Mouse (Mus musculus) myocyte (in vitro differentiated cells): ENCODE data around the gene Caln1. TPM values are rescaled to one million over a fixed set of nuclear protein-coding genes. Genes with fewer than 3 reads are reported as not detected.

Experiments
- H3K27me3 ChIP-seq: one replicate; pipeline ENCODE4 v1.6.1; 2011; ENCODE audit not compliant: control insufficient read depth, insufficient read depth, insufficient read length
- H3K36me3 ChIP-seq: one replicate; pipeline ENCODE4 v1.6.1; 2011; ENCODE audit not compliant: control insufficient read depth, insufficient read depth
- H3K4me2 ChIP-seq: one replicate; pipeline ENCODE4 v1.6.1; 2011; ENCODE audit warnings: low read depth, control low read depth
- H3K4me3 ChIP-seq: one replicate; pipeline ENCODE4 v1.5.1; 2011; ENCODE audit warnings: mild to moderate bottlenecking, control low read depth, moderate library complexity
- H3K79me2 ChIP-seq: one replicate; pipeline ENCODE4 v1.6.1; 2011; ENCODE audit not compliant: control insufficient read depth, insufficient read depth
- H3ac ChIP-seq: one replicate; pipeline ENCODE4 v1.6.1; 2011; ENCODE audit not compliant: control insufficient read depth, insufficient read length
- CEBPB ChIP-seq: IDR thresholded peaks from 2 replicates; pipeline ENCODE4 v1.6.1; 2011; ENCODE audit warnings: mild to moderate bottlenecking, moderate library complexity; ENCODE audit not compliant: poor library complexity, insufficient read depth, severe bottlenecking
- E2F4 ChIP-seq: IDR thresholded peaks from one replicate; pipeline ENCODE4 v1.6.1; 2011; ENCODE audit warnings: mild to moderate bottlenecking, control low read depth, moderate library complexity; ENCODE audit not compliant: insufficient read depth
- MAX ChIP-seq: IDR thresholded peaks from one replicate; pipeline ENCODE4 v1.6.1; 2011; ENCODE audit warnings: low read depth, mild to moderate bottlenecking, control low read depth
- MYOD1 ChIP-seq, 3 experiments: IDR thresholded peaks; one replicate each; pipeline ENCODE4 v1.6.1; 2011; ENCODE audit warnings: control low read depth in 2 of 3, low read depth in 2 of 3, mild to moderate bottlenecking in 2 of 3, moderate library complexity in 1 of 3; ENCODE audit not compliant: insufficient read length in 2 of 3, control insufficient read depth in 1 of 3
- MYOG ChIP-seq, 3 experiments: IDR thresholded peaks; one replicate each; pipeline ENCODE4 v1.6.1; 2011; ENCODE audit warnings: control low read depth in 2 of 3, low read depth in 2 of 3, mild to moderate bottlenecking in 2 of 3; ENCODE audit not compliant: insufficient read length in 2 of 3, control insufficient read depth in 1 of 3, insufficient read depth in 1 of 3
- POLR2A ChIP-seq: IDR thresholded peaks from one replicate; pipeline ENCODE4 v1.6.1; 2011; ENCODE audit warnings: low read depth, mild to moderate bottlenecking, control low read depth, moderate library complexity; ENCODE audit not compliant: insufficient read length
- POLR2AphosphoS2 ChIP-seq: IDR thresholded peaks from one replicate; pipeline ENCODE4 v1.6.1; 2011; ENCODE audit warnings: low read depth, control low read depth; ENCODE audit not compliant: insufficient read length
- REST ChIP-seq: IDR thresholded peaks from one replicate; pipeline ENCODE4 v1.6.1; 2011; ENCODE audit warnings: mild to moderate bottlenecking, control low read depth, moderate library complexity; ENCODE audit not compliant: insufficient read depth, insufficient read length
- SRF ChIP-seq: IDR thresholded peaks from one replicate; pipeline ENCODE4 v1.6.1; 2011; ENCODE audit warnings: low read depth; ENCODE audit not compliant: control insufficient read depth, insufficient read length
- TCF12 ChIP-seq: IDR thresholded peaks from one replicate; pipeline ENCODE4 v1.6.1; 2011; ENCODE audit warnings: mild to moderate bottlenecking, control low read depth; ENCODE audit not compliant: poor library complexity, insufficient read depth, severe bottlenecking
- TCF3 ChIP-seq: IDR thresholded peaks from one replicate; pipeline ENCODE4 v1.6.1; 2011; ENCODE audit warnings: low read depth, control low read depth; ENCODE audit not compliant: insufficient read length
- USF1 ChIP-seq: IDR thresholded peaks from one replicate; pipeline ENCODE4 v1.6.1; 2011; ENCODE audit warnings: low read depth, mild to moderate bottlenecking, control low read depth, moderate library complexity
- polyA plus RNA-seq: library from polyadenylated mRNA; unstranded; fragments of >200 nt; fragmentation: generic; extraction: Trizol; gene quantifications from one replicate; pipeline ENCODE4 v1.2.1, GENCODE M21; 2012; ENCODE audit warnings: missing spikeins

Caln1 gene
- polyA plus RNA-seq, 1 experiment: not detected

- TF ChIP-seq MYOD1 (IDR thresholded peaks at IDR 0.05; ENCODE audit: control insufficient read depth in 1 of 3, insufficient read length in 2 of 3, low read depth in 2 of 3) (no peak), MYOG (IDR thresholded peaks at IDR 0.05; ENCODE audit: control insufficient read depth in 1 of 3, insufficient read depth in 1 of 3, insufficient read length in 2 of 3, low read depth in 2 of 3) (no peak), TCF3 (no peak), CEBPB (no peak), POLR2AphosphoS2 (no peak), MAX (no peak), E2F4 (no peak), USF1 (no peak), SRF (no peak), POLR2A (no peak), TCF12 (no peak)
- H3K79me2 ChIP-seq: no peaks in the 10 kb centered on the region
- H3K4me3 ChIP-seq: no peak overlapping the region
- H3ac ChIP-seq: no peak overlapping the region
- no peak overlapping the region for H3K4me2 ChIP-seq
- H3K27me3 ChIP-seq: no peaks in the 10 kb centered on the region
- no peaks in the 10 kb centered on the region for H3K36me3 ChIP-seq
These were observed 111.0 kb downstream of the Caln1 start for GRCm38 (mm10) chr5:130480290-130480689.

GRCm38 (mm10) chr5:130491471-130491870, 122.2 kb downstream of the Caln1 start:
- no peaks in the 10 kb centered on the region for H3K36me3 ChIP-seq
- H3ac ChIP-seq: no peak overlapping the region
- H3K27me3 ChIP-seq: no peaks in the 10 kb centered on the region
- H3K4me3 ChIP-seq: no peak overlapping the region
- TF ChIP-seq POLR2AphosphoS2 (no peak), TCF12 (no peak), MYOD1 (IDR thresholded peaks at IDR 0.05; ENCODE audit: control insufficient read depth in 1 of 3, insufficient read length in 2 of 3, low read depth in 2 of 3) (no peak), SRF (no peak), POLR2A (no peak), USF1 (no peak), MYOG (IDR thresholded peaks at IDR 0.05; ENCODE audit: control insufficient read depth in 1 of 3, insufficient read depth in 1 of 3, insufficient read length in 2 of 3, low read depth in 2 of 3) (no peak), TCF3 (no peak), CEBPB (no peak), E2F4 (no peak), REST (no peak), MAX (no peak)
- no peaks in the 10 kb centered on the region for H3K79me2 ChIP-seq
- no peak overlapping the region for H3K4me2 ChIP-seq

- Histone ChIP-seq H3K27me3 (no peaks in the 10 kb centered on the region), H3K4me3 (no peak overlapping the region), H3K79me2 (no peaks in the 10 kb centered on the region), H3K36me3 (no peaks in the 10 kb centered on the region), H3ac (no peak overlapping the region), H3K4me2 (no peak overlapping the region)
- TF ChIP-seq USF1 (no peak), REST (no peak), MAX (no peak), POLR2A (no peak), TCF3 (no peak), SRF (no peak), MYOG (IDR thresholded peaks at IDR 0.05; ENCODE audit: control insufficient read depth in 1 of 3, insufficient read depth in 1 of 3, insufficient read length in 2 of 3, low read depth in 2 of 3) (no peak), POLR2AphosphoS2 (no peak), E2F4 (no peak), CEBPB (no peak), TCF12 (no peak), MYOD1 (IDR thresholded peaks at IDR 0.05; ENCODE audit: control insufficient read depth in 1 of 3, insufficient read length in 2 of 3, low read depth in 2 of 3) (no peak)
These were observed 123.0 kb downstream of the Caln1 start for GRCm38 (mm10) chr5:130492305-130492704.

- TF ChIP-seq POLR2A: no peak
- TF ChIP-seq CEBPB: no peak
- TF ChIP-seq MAX: no peak
- TF ChIP-seq E2F4: no peak
- no peak for TF ChIP-seq MYOG (IDR thresholded peaks at IDR 0.05; ENCODE audit: control insufficient read depth in 1 of 3, insufficient read depth in 1 of 3, insufficient read length in 2 of 3, low read depth in 2 of 3)
- TF ChIP-seq TCF12: no peak
- TF ChIP-seq TCF3: no peak
- no peak for TF ChIP-seq MYOD1 (IDR thresholded peaks at IDR 0.05; ENCODE audit: control insufficient read depth in 1 of 3, insufficient read length in 2 of 3, low read depth in 2 of 3)
- no peak for TF ChIP-seq SRF
- TF ChIP-seq REST: no peak
- TF ChIP-seq POLR2AphosphoS2: no peak
- no peak for TF ChIP-seq USF1
- Histone ChIP-seq H3K79me2 (no peaks in the 10 kb centered on the region), H3ac (no peak overlapping the region), H3K4me3 (no peak overlapping the region), H3K27me3 (no peaks in the 10 kb centered on the region), H3K36me3 (no peaks in the 10 kb centered on the region), H3K4me2 (no peak overlapping the region)
These were observed 133.3 kb downstream of the Caln1 start for GRCm38 (mm10) chr5:130502541-130502940.
